Mouse (Mus musculus): ENCODE data around the gene Rbm33. TPM values are rescaled to one million over a fixed set of nuclear protein-coding genes. Genes with fewer than 3 reads are reported as not detected.

Gene Rbm33
- polyA plus RNA-seq, 1 experiment from 2014 or later = 16.1 TPM

DNA sequence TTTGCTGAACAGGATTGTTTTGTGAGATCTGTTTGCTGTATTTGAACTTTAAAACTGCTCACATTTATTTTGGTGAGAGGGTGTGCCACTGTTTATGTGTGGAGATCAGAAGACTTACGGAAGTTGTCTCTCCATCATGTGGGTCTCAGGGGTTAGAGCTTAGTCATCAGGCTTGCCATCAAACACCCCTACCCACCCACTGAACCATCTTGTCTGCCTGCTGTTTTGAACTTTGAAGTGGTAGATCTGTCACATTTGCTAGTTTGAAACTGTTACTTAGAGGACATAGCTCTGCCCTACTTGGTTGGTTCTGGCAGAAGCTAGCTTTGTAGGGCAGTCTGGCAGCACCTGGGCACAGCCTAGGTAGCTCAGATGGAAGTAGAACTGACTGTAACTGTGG, 85.8 kb downstream of the Rbm33 start:
- no peak for ATAC-seq (replicated peaks; ENCODE audit: insufficient number of reproducible peaks, low FRiP score, low TSS enrichment)
- Histone ChIP-seq H3K9me3 (replicated peaks; ENCODE audit: control insufficient read depth, low read length) (no peaks in the 10 kb centered on the region), H3K4me1 (ENCODE audit: control insufficient read depth, insufficient read depth, low read length) (peaks cover 23% of the 10 kb centered on the region; the same call in 1 of the 2 replicates), H3K9ac (ENCODE audit: low read depth, low read length) (no peak overlapping the region), H3K4me2 (no peak overlapping the region), H3K36me3 (ENCODE audit: control insufficient read depth, insufficient read depth, low read length) (peaks cover 2% of the 10 kb centered on the region; the same call in 1 of the 2 replicates), H3K27me3 (ENCODE audit: control insufficient read depth, insufficient read depth, low read length) (no peaks in the 10 kb centered on the region), H3K27ac (ENCODE audit: low read depth, low read length) (no peak overlapping the region), H3K4me3 (ENCODE audit: low read depth, low read length) (no peak overlapping the region)
- WGBS (ENCODE audit: insufficient replicate concordance) = 89% methylated on average over 1 of the region's 1 CpGs

- ATAC-seq (replicated peaks; ENCODE audit: insufficient number of reproducible peaks, low FRiP score, low TSS enrichment) = no peak
- Histone ChIP-seq H3K4me1 (ENCODE audit: control insufficient read depth, insufficient read depth, low read length) (peaks cover 17% of the 10 kb centered on the region; the same call in 1 of the 2 replicates), H3K9ac (ENCODE audit: low read depth, low read length) (no peak overlapping the region), H3K36me3 (ENCODE audit: control insufficient read depth, insufficient read depth, low read length) (peaks cover 11% of the 10 kb centered on the region), H3K4me3 (ENCODE audit: low read depth, low read length) (no peak overlapping the region), H3K27ac (ENCODE audit: low read depth, low read length) (no peak overlapping the region), H3K9me3 (replicated peaks; ENCODE audit: control insufficient read depth, low read length) (no peaks in the 10 kb centered on the region), H3K27me3 (ENCODE audit: control insufficient read depth, insufficient read depth, low read length) (no peaks in the 10 kb centered on the region), H3K4me2 (no peak overlapping the region)
- 90% methylated on average over 3 of the region's 3 CpGs for WGBS (ENCODE audit: insufficient replicate concordance)
Measured at GRCm38 (mm10) chr5:28406662-28407061, 89.7 kb downstream of the Rbm33 start.

DNA sequence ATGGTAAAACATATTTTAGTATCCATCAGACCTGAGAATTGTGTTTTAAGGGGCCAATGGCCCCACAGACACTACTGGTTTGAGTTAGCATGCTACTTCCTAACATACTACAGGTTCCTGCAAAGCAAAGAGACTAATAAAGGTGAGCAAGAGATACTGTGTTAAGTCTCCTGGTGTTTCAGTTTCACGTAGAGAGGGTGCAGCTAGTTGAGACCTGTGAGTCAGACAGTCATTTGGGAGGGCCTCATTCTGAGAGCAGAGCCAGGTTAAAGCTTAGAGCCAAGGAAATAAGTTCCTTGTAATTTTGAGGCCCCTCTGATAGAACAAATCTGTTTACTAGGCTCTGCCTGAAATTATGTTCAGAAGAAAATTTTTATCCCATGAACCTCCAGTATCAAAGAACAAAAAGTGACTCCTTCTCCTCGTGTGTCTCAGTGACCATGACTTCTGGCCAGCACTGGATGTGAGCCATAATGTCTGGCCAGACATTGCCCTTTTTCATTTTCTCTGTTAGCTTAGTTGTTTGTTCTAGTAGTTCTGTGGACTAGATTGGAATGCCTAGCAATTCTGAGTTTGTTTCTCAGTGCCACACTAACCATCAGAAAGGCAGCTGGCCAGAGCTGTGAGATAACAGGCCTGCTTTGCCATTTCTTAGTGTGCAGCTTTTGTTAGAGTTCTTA, 95.2 kb downstream of the Rbm33 start:
- no peak for ATAC-seq (replicated peaks; ENCODE audit: insufficient number of reproducible peaks, low FRiP score, low TSS enrichment)
- 89% methylated on average over 2 of the region's 2 CpGs for WGBS (ENCODE audit: insufficient replicate concordance)
- Histone ChIP-seq H3K9me3 (replicated peaks; ENCODE audit: control insufficient read depth, low read length) (no peaks in the 10 kb centered on the region), H3K27me3 (ENCODE audit: control insufficient read depth, insufficient read depth, low read length) (no peaks in the 10 kb centered on the region), H3K4me2 (no peak overlapping the region), H3K36me3 (ENCODE audit: control insufficient read depth, insufficient read depth, low read length) (peaks cover 28% of the 10 kb centered on the region), H3K4me1 (ENCODE audit: control insufficient read depth, insufficient read depth, low read length) (no peaks in the 10 kb centered on the region), H3K4me3 (ENCODE audit: low read depth, low read length) (no peak overlapping the region), H3K9ac (ENCODE audit: low read depth, low read length) (no peak overlapping the region), H3K27ac (ENCODE audit: low read depth, low read length) (no peak overlapping the region)

DNA sequence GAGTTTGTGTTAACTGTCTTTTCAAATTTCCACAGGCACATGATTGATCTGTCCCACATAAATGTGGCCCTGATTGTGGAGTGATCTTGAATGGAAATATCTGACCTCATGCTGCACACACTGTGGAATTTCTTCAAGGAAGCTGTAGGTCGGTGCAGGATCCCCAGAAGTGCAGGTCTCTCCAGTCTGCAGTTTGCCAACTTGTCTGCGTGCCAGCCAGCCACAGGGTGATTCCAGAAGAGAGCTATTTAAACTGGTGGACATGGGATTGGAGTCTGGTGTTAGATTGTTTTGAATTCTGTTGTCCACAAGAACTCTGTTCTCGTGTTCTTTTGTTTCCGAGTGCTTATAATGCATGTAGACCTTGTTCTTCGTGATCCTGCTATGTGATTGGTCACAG, 96.6 kb downstream of the Rbm33 start:
- H3K4me2 ChIP-seq = no peak overlapping the region
- H3K36me3 ChIP-seq (ENCODE audit: control insufficient read depth, insufficient read depth, low read length) = peaks cover 33% of the 10 kb centered on the region
- no peak overlapping the region for H3K4me3 ChIP-seq (ENCODE audit: low read depth, low read length)
- H3K27ac ChIP-seq (ENCODE audit: low read depth, low read length) = no peak overlapping the region
- H3K4me1 ChIP-seq (ENCODE audit: control insufficient read depth, insufficient read depth, low read length) = no peaks in the 10 kb centered on the region
- 87% methylated on average over 5 of the region's 5 CpGs for WGBS (ENCODE audit: insufficient replicate concordance)
- H3K9me3 ChIP-seq (replicated peaks; ENCODE audit: control insufficient read depth, low read length) = no peaks in the 10 kb centered on the region
- H3K9ac ChIP-seq (ENCODE audit: low read depth, low read length) = no peak overlapping the region
- ATAC-seq (replicated peaks; ENCODE audit: insufficient number of reproducible peaks, low FRiP score, low TSS enrichment) = no peak
- no peaks in the 10 kb centered on the region for H3K27me3 ChIP-seq (ENCODE audit: control insufficient read depth, insufficient read depth, low read length)

- Histone ChIP-seq H3K4me1 (ENCODE audit: control insufficient read depth, insufficient read depth, low read length) (no peaks in the 10 kb centered on the region), H3K27me3 (ENCODE audit: control insufficient read depth, insufficient read depth, low read length) (no peaks in the 10 kb centered on the region), H3K9ac (ENCODE audit: low read depth, low read length) (no peak overlapping the region), H3K9me3 (replicated peaks; ENCODE audit: control insufficient read depth, low read length) (no peaks in the 10 kb centered on the region), H3K27ac (ENCODE audit: low read depth, low read length) (no peak overlapping the region), H3K4me3 (ENCODE audit: low read depth, low read length) (no peak overlapping the region), H3K4me2 (no peak overlapping the region), H3K36me3 (ENCODE audit: control insufficient read depth, insufficient read depth, low read length) (peaks cover 33% of the 10 kb centered on the region)
- 90% methylated on average over 3 of the region's 3 CpGs for WGBS (ENCODE audit: insufficient replicate concordance)
- ATAC-seq (replicated peaks; ENCODE audit: insufficient number of reproducible peaks, low FRiP score, low TSS enrichment) = no peak
Measured at GRCm38 (mm10) chr5:28414076-28414475, 97.2 kb downstream of the Rbm33 start.

DNA sequence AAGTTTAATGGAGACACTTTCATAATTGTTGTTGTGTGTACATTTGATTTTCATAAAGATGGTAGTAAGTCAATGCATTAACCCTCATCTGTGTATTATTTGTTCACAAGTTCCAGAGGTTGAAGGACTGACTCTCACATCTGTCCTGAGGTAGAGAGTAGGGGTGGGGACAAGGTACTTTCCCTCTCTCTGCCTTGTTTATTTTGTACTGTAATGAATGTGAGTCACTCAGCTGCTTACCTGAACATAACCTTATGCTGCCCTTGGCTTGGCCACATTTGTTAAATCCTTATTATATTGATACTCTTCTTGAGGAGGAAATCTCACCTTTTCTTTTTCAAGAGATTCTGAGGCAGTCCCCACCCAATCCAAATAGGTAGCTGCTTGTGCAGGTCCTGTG, 99.1 kb downstream of the Rbm33 start:
- H3K36me3 ChIP-seq (ENCODE audit: control insufficient read depth, insufficient read depth, low read length) = peaks cover 30% of the 10 kb centered on the region

DNA sequence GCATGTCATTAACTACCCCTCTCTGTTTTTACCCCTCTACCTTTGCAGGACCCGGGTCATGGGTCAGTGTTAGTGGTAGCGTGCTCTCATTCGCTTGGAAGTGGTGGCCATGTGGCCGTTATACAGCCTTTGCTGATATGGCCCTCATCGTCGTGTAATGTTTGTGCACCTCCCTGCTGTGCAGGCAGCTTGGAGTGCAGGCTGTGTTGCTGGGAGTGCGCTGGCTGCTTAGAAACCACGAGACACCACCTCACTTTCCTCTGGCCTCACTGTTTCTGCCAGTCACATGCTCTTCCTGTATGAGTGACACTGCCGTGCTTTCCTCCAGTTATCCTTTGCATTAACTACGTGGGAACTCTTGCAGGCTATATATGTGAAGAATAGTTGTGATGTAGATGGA, 101.8 kb downstream of the Rbm33 start:
- no peak overlapping the region for H3K27ac ChIP-seq (ENCODE audit: low read depth, low read length)
- H3K4me3 ChIP-seq (ENCODE audit: low read depth, low read length) = no peak overlapping the region
- H3K4me2 ChIP-seq = no peak overlapping the region
- no peak overlapping the region for H3K9ac ChIP-seq (ENCODE audit: low read depth, low read length)
- no peaks in the 10 kb centered on the region for H3K27me3 ChIP-seq (ENCODE audit: control insufficient read depth, insufficient read depth, low read length)
- H3K36me3 ChIP-seq (ENCODE audit: control insufficient read depth, insufficient read depth, low read length) = peaks cover 24% of the 10 kb centered on the region
- 91% methylated on average over 10 of the region's 10 CpGs for WGBS (ENCODE audit: insufficient replicate concordance)
- no peaks in the 10 kb centered on the region for H3K4me1 ChIP-seq (ENCODE audit: control insufficient read depth, insufficient read depth, low read length)
- H3K9me3 ChIP-seq (replicated peaks; ENCODE audit: control insufficient read depth, low read length) = no peaks in the 10 kb centered on the region
- ATAC-seq (replicated peaks; ENCODE audit: insufficient number of reproducible peaks, low FRiP score, low TSS enrichment) = no peak

More for the DNA sequence above, 99.1 kb downstream of the Rbm33 start:
- no peak overlapping the region for H3K9ac ChIP-seq (ENCODE audit: low read depth, low read length)
- H3K4me2 ChIP-seq = no peak overlapping the region
- no peak for ATAC-seq (replicated peaks; ENCODE audit: insufficient number of reproducible peaks, low FRiP score, low TSS enrichment)
- H3K4me1 ChIP-seq (ENCODE audit: control insufficient read depth, insufficient read depth, low read length) = no peaks in the 10 kb centered on the region
- no peaks in the 10 kb centered on the region for H3K27me3 ChIP-seq (ENCODE audit: control insufficient read depth, insufficient read depth, low read length)
- no peaks in the 10 kb centered on the region for H3K9me3 ChIP-seq (replicated peaks; ENCODE audit: control insufficient read depth, low read length)
- no peak overlapping the region for H3K27ac ChIP-seq (ENCODE audit: low read depth, low read length)
- H3K4me3 ChIP-seq (ENCODE audit: low read depth, low read length) = no peak overlapping the region

GRCm38 (mm10) chr5:28419640-28420265, 102.8 kb downstream of the Rbm33 start:
- H3K27me3 ChIP-seq (ENCODE audit: control insufficient read depth, insufficient read depth, low read length) = no peaks in the 10 kb centered on the region
- no peak for ATAC-seq (replicated peaks; ENCODE audit: insufficient number of reproducible peaks, low FRiP score, low TSS enrichment)
- H3K9ac ChIP-seq (ENCODE audit: low read depth, low read length) = no peak overlapping the region
- H3K27ac ChIP-seq (ENCODE audit: low read depth, low read length) = no peak overlapping the region
- H3K9me3 ChIP-seq (replicated peaks; ENCODE audit: control insufficient read depth, low read length) = no peaks in the 10 kb centered on the region
- WGBS (ENCODE audit: insufficient replicate concordance) = 83% methylated on average over 12 of the region's 12 CpGs
- peaks cover 16% of the 10 kb centered on the region for H3K36me3 ChIP-seq (ENCODE audit: control insufficient read depth, insufficient read depth, low read length)
- H3K4me2 ChIP-seq = no peak overlapping the region
- no peak overlapping the region for H3K4me3 ChIP-seq (ENCODE audit: low read depth, low read length)
- H3K4me1 ChIP-seq (ENCODE audit: control insufficient read depth, insufficient read depth, low read length) = no peaks in the 10 kb centered on the region

DNA sequence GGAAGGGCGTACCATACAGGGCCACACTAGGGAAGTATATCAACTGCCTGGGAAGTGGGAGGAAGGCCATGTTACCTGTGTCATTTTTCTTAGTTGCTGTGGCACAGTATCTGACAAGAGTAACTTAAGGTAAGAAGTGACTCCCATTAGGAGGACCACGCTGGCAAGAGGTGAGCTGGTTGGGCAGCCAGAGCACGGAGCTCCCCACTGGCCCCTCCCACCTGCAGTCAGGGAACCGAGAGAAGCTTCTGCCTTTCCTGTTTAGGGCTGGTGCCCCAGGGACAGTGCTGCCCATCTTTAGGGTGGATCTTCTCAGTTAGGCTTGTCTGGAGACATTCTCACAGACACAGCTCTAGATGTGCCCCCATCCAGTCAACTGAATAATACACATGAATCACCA, 106.9 kb downstream of the Rbm33 start:
- H3K9ac ChIP-seq (ENCODE audit: low read depth, low read length) = no peak overlapping the region
- H3K27ac ChIP-seq (ENCODE audit: low read depth, low read length) = no peak overlapping the region
- H3K4me1 ChIP-seq (ENCODE audit: control insufficient read depth, insufficient read depth, low read length) = no peaks in the 10 kb centered on the region
- WGBS (ENCODE audit: insufficient replicate concordance) = 68% methylated on average over 4 of the region's 4 CpGs
- H3K36me3 ChIP-seq (ENCODE audit: control insufficient read depth, insufficient read depth, low read length) = peaks cover 4% of the 10 kb centered on the region; the same call in 1 of the 2 replicates
- no peak overlapping the region for H3K4me2 ChIP-seq
- H3K27me3 ChIP-seq (ENCODE audit: control insufficient read depth, insufficient read depth, low read length) = no peaks in the 10 kb centered on the region
- H3K9me3 ChIP-seq (replicated peaks; ENCODE audit: control insufficient read depth, low read length) = no peaks in the 10 kb centered on the region
- no peak overlapping the region for H3K4me3 ChIP-seq (ENCODE audit: low read depth, low read length)
- ATAC-seq (replicated peaks; ENCODE audit: insufficient number of reproducible peaks, low FRiP score, low TSS enrichment) = no peak

Data from heart, embryonic 11.5 days (tissue).